Mouse (Mus musculus) left cerebral cortex, postnatal 36 days (tissue): ENCODE results near the gene Cadm1. TPM values are rescaled to one million over a fixed set of nuclear protein-coding genes. Genes with fewer than 3 reads are reported as not detected.

Experiments used
- DNase-seq, 2 experiments: peaks; one replicate each; pipeline ENCODE4 v3.0.0; 2021 to 2022; ENCODE audit warnings: low spot score in 2 of 2, mixed read lengths in 1 of 2
- intact Hi-C: fragments of 180-260 bp; cut with DNase I; formaldehyde crosslinking; loops from one replicate; pipeline ENCODE4 v1.15.1; 2025
- total RNA-seq, 2 experiments: library from RNA; stranded (reverse); gene quantifications; 2 replicates each; pipeline ENCODE4 v1.2.3; 2021

Gene Cadm1
- total RNA-seq, 2 experiments from 2014 or later: 209 to 233 TPM

DNA sequence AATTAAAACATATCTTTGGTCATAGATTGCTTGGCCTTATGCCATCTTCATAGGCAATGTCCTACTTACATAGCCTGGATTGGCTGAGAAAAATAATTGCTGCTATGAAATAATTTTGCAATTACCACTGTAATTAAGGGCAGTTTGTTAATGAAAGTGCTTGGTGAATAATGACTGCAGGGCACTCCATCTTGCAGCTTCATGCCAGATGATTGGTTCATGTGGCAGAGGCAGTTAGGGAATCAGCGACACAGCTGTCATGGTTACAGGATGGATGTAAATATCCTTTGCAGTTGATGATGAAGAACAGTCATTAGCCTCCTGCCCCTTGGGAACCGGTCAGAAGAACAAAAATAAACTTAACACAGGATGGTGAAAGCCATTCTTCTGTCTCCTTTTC is 184.6 kb downstream of the Cadm1 start:
- intact Hi-C loops: no loop called here
- DNase-seq: no peak

GRCm38 (mm10) chr9:47715415-47715814 is 185.4 kb downstream of the Cadm1 start:
- intact Hi-C loops: no loop called here

GRCm38 (mm10) chr9:47716883-47717282 is 186.9 kb downstream of the Cadm1 start:
- DNase-seq: no peak
- intact Hi-C loops: no loop called here

More at GRCm38 (mm10) chr9:47715415-47715814, 185.4 kb downstream of the Cadm1 start:
- no peak for DNase-seq

GRCm38 (mm10) chr9:47727611-47728010 is 197.6 kb downstream of the Cadm1 start:
- intact Hi-C loops: no loop called here
- no peak for DNase-seq

DNA sequence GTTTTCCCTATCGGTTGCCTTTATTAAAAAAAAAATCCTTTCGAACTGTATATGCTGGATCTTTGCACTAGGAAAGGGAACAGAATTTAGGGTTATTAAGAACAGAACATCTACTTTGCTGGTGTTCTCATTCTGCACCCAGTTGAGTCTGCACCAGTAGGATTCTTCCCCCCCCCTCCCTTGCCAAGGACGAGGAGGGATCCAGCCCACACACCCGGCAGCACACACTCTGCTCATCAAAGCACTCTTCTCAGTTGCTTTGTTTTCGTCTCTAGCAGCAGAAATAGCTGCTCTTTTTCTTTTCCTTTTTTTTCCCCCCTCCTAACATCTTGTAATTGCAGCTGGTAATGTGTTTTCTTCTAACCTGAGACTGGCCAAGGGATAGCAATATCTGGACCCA is 198.9 kb downstream of the Cadm1 start:
- intact Hi-C loops: no loop called here
- DNase-seq: peak in 1 of 2 experiments; percentile 46

DNA sequence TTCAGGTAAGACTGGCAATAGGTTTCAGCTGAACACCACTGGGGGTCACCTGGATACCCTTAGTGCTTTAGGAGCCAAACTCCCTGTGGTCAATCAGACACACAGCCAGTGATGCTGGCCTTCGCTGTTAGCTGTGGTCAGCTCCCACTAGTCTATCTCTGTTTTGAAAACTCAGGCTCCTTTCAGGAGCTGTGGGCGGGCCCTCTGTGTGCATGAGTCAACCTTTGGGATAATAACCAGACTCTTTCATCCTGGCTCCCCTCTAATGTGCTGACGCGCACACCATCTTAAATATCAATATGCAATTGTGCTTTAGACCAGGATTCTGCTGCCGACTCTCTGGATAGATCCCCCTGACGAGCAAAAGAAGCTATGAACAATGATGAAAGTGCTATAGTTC is 200.3 kb downstream of the Cadm1 start:
- DNase-seq: no peak
- intact Hi-C loops: no loop called here

GRCm38 (mm10) chr9:47733780-47734451 is 203.9 kb downstream of the Cadm1 start:
- no peak for DNase-seq
- intact Hi-C loops: no loop called here

DNA sequence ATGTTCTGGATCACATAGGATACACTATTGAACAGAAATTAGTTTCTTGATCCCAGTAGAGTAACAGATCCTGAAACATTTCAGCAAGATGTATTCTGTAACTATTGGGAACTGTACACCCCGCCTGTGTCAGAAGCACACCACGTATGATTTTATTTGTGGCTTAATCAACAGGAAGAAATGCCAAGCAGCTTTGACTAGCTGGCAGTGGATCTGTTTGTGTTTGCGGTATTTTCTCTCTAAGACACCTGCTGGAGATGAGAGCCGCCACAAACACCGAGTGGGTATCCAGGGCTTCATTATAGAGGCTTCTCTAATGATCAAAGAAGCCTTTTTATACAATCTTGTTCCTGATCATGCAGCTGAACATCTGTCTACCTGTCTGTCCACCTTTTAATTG is 204.9 kb downstream of the Cadm1 start:
- intact Hi-C loops: no loop called here
- DNase-seq: no peak

DNA sequence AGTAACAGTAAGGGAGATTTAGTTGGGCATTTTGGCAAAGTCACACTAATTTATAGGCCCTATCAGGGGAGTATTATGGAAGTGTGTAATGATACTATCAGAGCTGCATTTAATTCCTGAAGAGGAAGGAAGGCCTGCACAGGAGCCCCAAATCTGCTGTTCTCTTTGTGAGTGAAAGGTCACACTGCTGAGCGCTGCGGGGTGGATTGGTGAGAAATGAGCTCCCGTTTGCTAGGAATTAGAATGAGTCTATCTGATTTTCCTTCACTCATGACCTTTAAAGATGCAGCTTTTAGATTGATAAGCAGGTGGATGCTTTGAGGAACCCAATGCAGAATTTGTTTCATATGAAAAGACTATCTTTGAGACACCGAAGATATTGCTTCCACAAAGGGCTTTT is 208.8 kb downstream of the Cadm1 start:
- intact Hi-C loops: no loop called here
- DNase-seq: no peak

DNA sequence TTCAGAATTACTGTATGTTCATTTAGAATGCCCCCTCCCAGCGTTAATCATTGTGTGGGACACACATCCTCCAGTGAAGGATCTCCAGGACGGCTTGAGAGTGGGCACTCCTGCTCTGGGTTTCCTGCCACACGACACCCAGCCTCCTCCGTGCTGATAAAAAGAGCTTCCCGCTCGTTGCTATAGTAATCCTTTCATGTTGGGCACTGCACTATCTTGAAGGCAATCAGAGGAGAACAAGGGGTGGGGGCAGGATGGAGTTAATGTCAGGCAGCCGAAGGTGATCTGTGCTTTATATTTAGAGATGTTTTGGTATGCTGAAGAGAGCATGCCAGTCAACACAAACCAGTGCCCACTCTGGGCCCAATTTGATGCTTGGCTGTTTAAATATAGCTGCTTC is 209.3 kb downstream of the Cadm1 start:
- DNase-seq: peak; percentile 50 to 64
- intact Hi-C loops: no loop called here

DNA sequence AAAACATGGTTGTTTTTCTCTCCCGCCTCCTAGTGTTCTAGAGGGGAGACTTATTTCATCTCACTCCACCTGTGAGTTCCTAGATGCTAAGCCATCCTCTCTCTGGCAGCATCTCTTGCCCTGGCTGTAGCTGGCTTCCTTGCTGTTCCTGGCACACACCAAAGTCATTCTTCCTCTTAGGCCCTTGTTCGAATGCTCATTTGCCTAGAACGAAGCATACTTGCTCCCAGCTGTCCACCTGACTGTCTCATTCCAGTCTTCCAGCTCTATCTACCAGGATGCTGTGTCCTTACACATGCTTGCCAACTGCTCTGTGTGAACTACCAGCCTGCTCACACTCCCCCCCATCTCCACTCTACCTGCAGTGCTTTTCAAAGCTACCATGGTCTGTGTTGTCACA is 211.8 kb downstream of the Cadm1 start:
- intact Hi-C loops: no loop called here
- DNase-seq: no peak

DNA sequence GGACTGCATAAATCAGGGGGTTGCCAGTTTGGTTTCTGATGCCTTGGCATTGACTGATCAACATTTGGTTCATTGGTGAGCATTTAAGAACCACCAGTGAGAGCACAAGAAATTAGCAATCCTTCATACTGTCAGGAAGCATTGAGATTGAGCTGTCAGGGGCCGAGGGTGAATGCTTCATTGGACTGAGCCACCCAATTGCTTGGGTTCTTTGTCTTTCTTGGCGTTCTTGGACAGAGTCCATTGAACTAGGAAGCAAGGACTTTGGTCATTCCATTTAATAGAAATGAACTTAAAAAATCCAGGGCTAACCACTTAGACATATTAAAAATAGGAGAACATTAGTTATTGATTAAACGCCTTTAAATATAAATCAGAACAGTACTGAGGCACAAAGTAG is 214.9 kb downstream of the Cadm1 start:
- intact Hi-C loops: no loop called here
- no peak for DNase-seq

- intact Hi-C loops: no loop called here
- no peak for DNase-seq
These were observed 215.7 kb downstream of the Cadm1 start for GRCm38 (mm10) chr9:47745716-47746115.

- intact Hi-C loops: no loop called here
- DNase-seq: no peak
These were observed 219.2 kb downstream of the Cadm1 start for GRCm38 (mm10) chr9:47749160-47749559.

GRCm38 (mm10) chr9:47752516-47752915 is 222.5 kb downstream of the Cadm1 start:
- no peak for DNase-seq
- intact Hi-C loops: loop anchor here (10.0 kb wide), 1 partner anchor 322 kb away; no protein-coding TSS in a partner anchor

DNA sequence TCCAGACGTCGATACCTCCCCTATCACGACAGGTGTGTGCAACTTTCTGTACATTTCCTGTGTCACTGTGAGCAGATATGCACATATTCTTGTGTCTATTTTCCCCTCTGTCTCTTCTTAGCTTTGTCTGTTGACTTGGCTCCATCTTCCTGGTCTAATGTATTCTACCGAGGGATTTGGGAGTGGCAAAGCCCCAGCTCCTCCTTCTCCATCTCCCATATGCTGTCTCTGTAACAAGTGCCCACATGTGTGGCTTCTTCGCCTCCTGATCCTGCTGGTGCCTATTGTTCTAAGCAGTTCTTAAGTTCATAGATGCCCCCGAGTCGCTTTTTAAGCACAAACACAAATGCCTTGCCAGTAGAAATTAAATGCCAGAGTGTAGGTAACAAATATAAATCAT is 223.2 kb downstream of the Cadm1 start:
- intact Hi-C loops: loop anchor here (10.0 kb wide), 1 partner anchor 322 kb away; no protein-coding TSS in a partner anchor
- peak in 1 of 2 experiments; percentile 52 for DNase-seq

GRCm38 (mm10) chr9:47755119-47755518 is 225.1 kb downstream of the Cadm1 start:
- DNase-seq: peak; percentile 75 to 83
- intact Hi-C loops: loop anchor here (10.0 kb wide), 1 partner anchor 320 kb away; no protein-coding TSS in a partner anchor

GRCm38 (mm10) chr9:47757798-47758197 is 227.8 kb downstream of the Cadm1 start:
- intact Hi-C loops: loop anchor here (10.0 kb wide), 1 partner anchor 317 kb away; no protein-coding TSS in a partner anchor
- no peak for DNase-seq

DNA sequence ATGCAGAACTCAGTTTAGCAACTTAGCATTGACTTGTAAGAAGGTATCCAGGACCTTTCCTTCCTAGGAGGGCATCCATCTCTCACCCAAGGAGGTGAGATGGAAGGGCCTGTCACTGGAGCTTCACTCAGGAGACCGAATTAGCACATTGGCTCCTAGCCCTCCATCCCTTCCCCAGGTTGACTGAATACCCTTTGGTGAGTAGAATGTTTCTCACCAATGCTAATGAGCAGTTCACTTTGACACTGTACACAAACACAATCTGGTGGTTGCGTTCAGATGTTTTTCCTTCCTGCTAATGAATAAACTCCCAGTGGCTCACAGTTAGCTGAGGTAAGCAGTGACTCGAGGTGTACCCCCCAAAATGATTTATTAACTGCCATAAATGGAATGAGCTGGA is 228.3 kb downstream of the Cadm1 start:
- no peak for DNase-seq
- intact Hi-C loops: loop anchor here (10.0 kb wide), 1 partner anchor 316 kb away; no protein-coding TSS in a partner anchor

- no peak for DNase-seq
- intact Hi-C loops: loop anchor here (10.0 kb wide), 1 partner anchor 315 kb away; no protein-coding TSS in a partner anchor
These were observed 229.8 kb downstream of the Cadm1 start for GRCm38 (mm10) chr9:47759807-47760206.

- no peak for DNase-seq
- intact Hi-C loops: no loop called here
These were observed 231.6 kb downstream of the Cadm1 start for GRCm38 (mm10) chr9:47761601-47762000.
